Mouse (Mus musculus) kidney, embryonic 14.5 days (tissue): ENCODE data around the gene Ptprk. TPM values are rescaled to one million over a fixed set of nuclear protein-coding genes. Genes with fewer than 3 reads are reported as not detected.
A peak's percentile ranks its signal among the peaks of the same experiment; 100 is the strongest.

ENCODE experiments used
- ATAC-seq: fragments of 200-750 bp; cut with Nextera tagmentation; 2 replicates; pipeline ENCODE4 v1.8.0; 2017; ENCODE audit warnings: moderate number of reproducible peaks, mild to moderate bottlenecking, moderate TSS enrichment, moderate library complexity; ENCODE audit not compliant: low FRiP score, low TSS enrichment
- H3K27ac ChIP-seq: fragments of 300-500 bp; sonication (generic); 2 replicates; pipeline ENCODE4 v1.5.1; 2014; ENCODE audit warnings: low read depth, mild to moderate bottlenecking, low read length, moderate library complexity, mixed read lengths
- H3K27me3 ChIP-seq: fragments of 300-500 bp; sonication (generic); 2 replicates; pipeline ENCODE4 v1.6.1; 2014; ENCODE audit warnings: mild to moderate bottlenecking, low read length; ENCODE audit not compliant: control insufficient read depth, insufficient read depth
- H3K36me3 ChIP-seq: fragments of 300-500 bp; sonication (generic); 2 replicates; pipeline ENCODE4 v1.6.1; 2014; ENCODE audit warnings: low read length, mixed read lengths; ENCODE audit not compliant: control insufficient read depth, insufficient read depth
- H3K4me1 ChIP-seq: fragments of 300-500 bp; sonication (generic); 2 replicates; pipeline ENCODE4 v1.6.1; 2014; ENCODE audit warnings: low read length, mixed read lengths; ENCODE audit not compliant: control insufficient read depth, insufficient read depth
- H3K4me2 ChIP-seq: fragments of 300-500 bp; sonication (generic); replicated peaks from 2 replicates; pipeline ENCODE4 v1.6.1; 2014; ENCODE audit warnings: low read depth, mild to moderate bottlenecking, low read length
- H3K4me3 ChIP-seq: fragments of 300-500 bp; sonication (generic); 2 replicates; pipeline ENCODE4 v1.5.1; 2014; ENCODE audit warnings: mild to moderate bottlenecking, low read length
- H3K9ac ChIP-seq: fragments of 300-500 bp; sonication (generic); 2 replicates; pipeline ENCODE4 v1.6.1; 2014; ENCODE audit warnings: low read depth, mild to moderate bottlenecking, low read length, moderate library complexity
- H3K9me3 ChIP-seq: fragments of 300-500 bp; sonication (generic); 2 replicates; pipeline ENCODE4 v1.6.1; 2016; ENCODE audit warnings: low read length; ENCODE audit not compliant: control insufficient read depth
- WGBS: fragments of 180-500 bp; shearing (Covaris S2); extraction: QIAGEN DNeasy Blood & Tissue Kit; methylation state at CpG from one replicate; pipeline ENCODE4 v1.1.7; 2014; 5-methylcytosine and 5-hydroxymethylcytosine counted together
- polyA plus RNA-seq: library from polyadenylated mRNA; unstranded; fragments of >200 nt; fragmentation: Nextera tagmentation; extraction: Ambion mirVana; gene quantifications from 2 replicates; pipeline ENCODE4 v1.2.1, GENCODE M21; 2014

Ptprk gene
- polyA plus RNA-seq, 1 experiment from 2014 or later, result 42.7 TPM

- WGBS, result 69% methylated on average over 14 of the region's 14 CpGs
- ATAC-seq, result 0 out of 2 replicates have a peak, but pooled peaks have one; percentile 39
- Histone ChIP-seq H3K36me3 (no peaks in the 10 kb centered on the region), H3K27ac (no peak overlapping the region), H3K9ac (no peak overlapping the region), H3K27me3 (no peaks in the 10 kb centered on the region), H3K4me1 (no peaks in the 10 kb centered on the region; the same call in 1 of the 2 replicates), H3K4me3 (no peak overlapping the region), H3K4me2 (no peak overlapping the region), H3K9me3 (no peaks in the 10 kb centered on the region)
These were observed 449.5 kb downstream of the Ptprk start for GRCm38 (mm10) chr10:28523992-28524735.

- Histone ChIP-seq H3K4me3 (no peak overlapping the region), H3K9ac (no peak overlapping the region), H3K36me3 (no peaks in the 10 kb centered on the region), H3K27me3 (no peaks in the 10 kb centered on the region), H3K4me2 (no peak overlapping the region), H3K27ac (no peak overlapping the region), H3K4me1 (no peaks in the 10 kb centered on the region), H3K9me3 (no peaks in the 10 kb centered on the region)
- no peak for ATAC-seq
- 85% methylated on average over 4 of the region's 4 CpGs for WGBS
These were observed 466.0 kb downstream of the Ptprk start for GRCm38 (mm10) chr10:28540595-28540994.

- Histone ChIP-seq H3K27me3 (no peaks in the 10 kb centered on the region), H3K9ac (no peak overlapping the region), H3K36me3 (no peaks in the 10 kb centered on the region), H3K4me2 (no peak overlapping the region), H3K9me3 (no peaks in the 10 kb centered on the region), H3K4me1 (no peaks in the 10 kb centered on the region), H3K4me3 (no peak overlapping the region), H3K27ac (no peak overlapping the region)
- no peak for ATAC-seq
- WGBS, result 67% methylated on average over 1 of the region's 1 CpGs
These were observed 468.1 kb downstream of the Ptprk start for GRCm38 (mm10) chr10:28542754-28543153.

GRCm38 (mm10) chr10:28550549-28550948, 475.9 kb downstream of the Ptprk start:
- no peak overlapping the region for H3K4me3 ChIP-seq
- no peak for ATAC-seq
- no peaks in the 10 kb centered on the region for H3K36me3 ChIP-seq
- 46% methylated on average over 4 of the region's 4 CpGs for WGBS
- no peak overlapping the region for H3K27ac ChIP-seq
- H3K27me3 ChIP-seq, result no peaks in the 10 kb centered on the region
- no peaks in the 10 kb centered on the region for H3K9me3 ChIP-seq
- H3K4me1 ChIP-seq, result no peaks in the 10 kb centered on the region
- H3K4me2 ChIP-seq, result no peak overlapping the region
- H3K9ac ChIP-seq, result no peak overlapping the region

- Histone ChIP-seq H3K9me3 (no peaks in the 10 kb centered on the region), H3K4me2 (no peak overlapping the region), H3K27ac (no peak overlapping the region), H3K4me1 (no peaks in the 10 kb centered on the region), H3K4me3 (no peak overlapping the region), H3K9ac (no peak overlapping the region), H3K27me3 (no peaks in the 10 kb centered on the region), H3K36me3 (no peaks in the 10 kb centered on the region)
- ATAC-seq, result no peak
- WGBS, result 94% methylated on average over 2 of the region's 2 CpGs
These were observed 477.4 kb downstream of the Ptprk start for GRCm38 (mm10) chr10:28552068-28552467.

GRCm38 (mm10) chr10:28564110-28564674, 489.6 kb downstream of the Ptprk start:
- H3K27me3 ChIP-seq, result no peaks in the 10 kb centered on the region
- no peak overlapping the region for H3K4me2 ChIP-seq
- ATAC-seq, result no peak
- no peaks in the 10 kb centered on the region for H3K36me3 ChIP-seq
- no peak overlapping the region for H3K4me3 ChIP-seq
- H3K9ac ChIP-seq, result no peak overlapping the region
- 91% methylated on average over 3 of the region's 3 CpGs for WGBS
- no peaks in the 10 kb centered on the region for H3K9me3 ChIP-seq
- H3K27ac ChIP-seq, result no peak overlapping the region
- H3K4me1 ChIP-seq, result no peaks in the 10 kb centered on the region

GRCm38 (mm10) chr10:28566378-28566777, 491.8 kb downstream of the Ptprk start:
- 88% methylated on average over 4 of the region's 4 CpGs for WGBS
- Histone ChIP-seq H3K36me3 (no peaks in the 10 kb centered on the region), H3K4me1 (no peaks in the 10 kb centered on the region), H3K4me2 (no peak overlapping the region), H3K9ac (no peak overlapping the region), H3K9me3 (no peaks in the 10 kb centered on the region), H3K4me3 (no peak overlapping the region), H3K27ac (no peak overlapping the region), H3K27me3 (no peaks in the 10 kb centered on the region)
- no peak for ATAC-seq

GRCm38 (mm10) chr10:28566828-28567227, 492.2 kb downstream of the Ptprk start:
- Histone ChIP-seq H3K9ac (no peak overlapping the region), H3K36me3 (no peaks in the 10 kb centered on the region), H3K4me3 (no peak overlapping the region), H3K4me2 (no peak overlapping the region), H3K27ac (no peak overlapping the region), H3K9me3 (no peaks in the 10 kb centered on the region), H3K27me3 (no peaks in the 10 kb centered on the region), H3K4me1 (no peaks in the 10 kb centered on the region)
- ATAC-seq, result no peak
- WGBS, result 95% methylated on average over 2 of the region's 2 CpGs

- Histone ChIP-seq H3K27me3 (no peaks in the 10 kb centered on the region), H3K9ac (no peak overlapping the region), H3K4me3 (no peak overlapping the region), H3K4me1 (no peaks in the 10 kb centered on the region), H3K9me3 (no peaks in the 10 kb centered on the region), H3K36me3 (no peaks in the 10 kb centered on the region), H3K27ac (no peak overlapping the region), H3K4me2 (no peak overlapping the region)
- 94% methylated on average over 3 of the region's 3 CpGs for WGBS
- ATAC-seq, result no peak
These were observed 492.8 kb downstream of the Ptprk start for GRCm38 (mm10) chr10:28567441-28567840.
